Mouse (Mus musculus) mouse embryonic stem cell (cell line): Measurements from ENCODE around the gene Axdnd1.

Experiments used
- in situ Hi-C, 2 experiments: fragments of 300-500 bp; cut with MboI; formaldehyde crosslinking; loops; 1 replicate in 1 of 2; 3 replicates in 1 of 2; pipeline ENCODE4 v1.14.3; 2019 to 2020; ENCODE audit warnings: low sequenced_read_pairs in 2 of 2, low pct_unique_long_range_greater_than_20kb in 1 of 2, mixed read lengths in 1 of 2; ENCODE audit not compliant: unreplicated experiment in 1 of 2

Gene Axdnd1

DNA sequence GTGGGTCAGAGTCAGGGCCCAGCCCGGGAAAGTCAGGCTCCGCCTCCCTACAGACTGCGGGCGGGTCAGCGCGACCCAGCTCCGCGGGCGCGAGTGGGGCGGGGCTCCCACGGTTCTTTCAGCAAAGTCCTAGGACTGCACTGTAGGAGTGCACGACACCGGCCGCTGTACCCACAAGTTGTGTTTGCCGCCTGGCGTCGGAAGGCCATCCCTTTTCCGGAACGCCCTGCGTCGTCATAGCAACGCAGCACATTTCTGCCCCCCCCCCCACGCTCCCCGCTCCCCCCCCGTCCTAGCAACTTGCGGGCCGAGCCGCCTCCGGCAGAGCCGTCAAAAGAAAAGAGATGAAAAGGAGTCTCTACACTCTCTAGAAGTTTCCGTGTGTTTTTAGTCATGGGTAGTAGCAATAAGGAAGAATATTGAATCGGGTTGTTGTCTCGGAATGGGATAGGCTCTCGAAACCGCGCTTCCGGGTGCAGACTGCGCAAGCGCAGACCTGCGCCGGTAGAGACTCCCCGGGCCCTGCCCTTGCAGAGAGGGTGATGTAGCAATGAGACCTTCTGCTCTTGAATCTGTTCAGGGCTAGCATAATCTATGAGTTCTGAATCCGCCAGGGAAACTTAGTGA, at the start of gene Axdnd1:
TSS of gene Axdnd1 (minus strand) at position 489 of the 627 bp plus-strand sequence.
- in situ Hi-C loops, result no loop called here

DNA sequence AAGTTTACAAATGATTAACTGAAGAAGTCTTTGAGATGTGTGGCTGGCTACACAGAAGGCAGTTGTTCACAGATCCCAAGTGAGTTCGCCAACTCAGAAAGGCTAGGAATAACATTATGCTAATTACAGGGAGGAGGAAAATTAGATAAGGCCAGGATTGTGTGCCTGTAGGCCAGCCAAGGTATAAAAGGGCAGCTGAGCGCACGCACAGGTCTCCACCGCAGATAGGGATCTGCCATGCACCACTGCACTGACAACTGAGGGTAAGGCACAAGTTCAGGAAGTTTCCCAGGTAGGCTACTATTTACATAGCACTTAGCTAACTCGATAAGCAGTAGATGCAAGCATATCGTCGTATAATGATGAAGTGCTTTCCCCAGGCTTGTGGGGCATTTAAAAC, 49.6 kb upstream of the Axdnd1 start:
- in situ Hi-C loops, result no loop called here

DNA sequence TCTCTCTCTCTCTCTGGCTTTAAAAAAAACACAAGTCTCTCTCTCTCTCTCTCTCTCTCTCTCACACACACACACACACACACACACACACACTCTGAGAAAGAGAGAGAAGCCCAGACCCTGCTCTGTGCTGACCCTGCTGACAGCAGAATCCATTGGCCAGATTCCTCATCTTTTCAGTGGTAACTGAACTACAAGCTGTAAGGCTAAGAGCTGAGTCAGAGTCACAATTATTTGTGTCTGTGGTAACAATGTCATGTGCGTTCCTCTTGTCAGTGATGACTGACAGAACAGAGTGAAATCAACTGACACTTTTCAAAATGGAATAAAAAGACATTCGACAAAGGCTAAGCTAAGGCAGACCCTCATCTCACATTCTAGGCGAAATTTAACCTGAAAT, 47.6 kb upstream of the Axdnd1 start:
- in situ Hi-C loops, result no loop called here

DNA sequence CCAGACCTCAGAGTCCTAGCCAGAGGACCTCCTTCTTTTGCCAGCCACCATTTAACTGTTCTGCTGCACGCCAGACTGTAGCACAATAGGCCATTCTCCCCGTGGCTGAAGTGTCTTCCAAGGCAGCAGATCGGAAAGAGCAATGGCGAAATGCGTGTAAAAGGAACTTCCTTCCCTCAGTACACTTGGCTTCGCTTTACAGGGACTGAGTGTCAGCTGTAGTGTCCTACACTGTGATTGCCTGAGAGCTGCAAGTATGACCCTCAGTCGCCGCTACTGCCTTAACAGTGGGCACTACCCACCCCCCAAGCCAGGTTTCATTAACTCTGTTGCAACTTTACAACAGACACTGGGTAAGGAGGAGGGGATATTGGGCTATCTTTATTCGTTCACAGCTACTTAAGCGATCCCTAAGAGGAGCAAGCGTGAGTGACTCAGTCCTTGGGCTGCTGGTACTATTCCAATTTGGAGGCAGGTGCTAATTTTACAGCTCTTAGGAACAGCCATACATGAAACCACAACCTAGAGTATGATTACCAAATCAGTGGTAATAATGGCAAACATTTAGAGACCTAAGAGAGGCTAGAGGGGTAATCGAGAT, 46.8 kb upstream of the Axdnd1 start:
- in situ Hi-C loops, result no loop called here

DNA sequence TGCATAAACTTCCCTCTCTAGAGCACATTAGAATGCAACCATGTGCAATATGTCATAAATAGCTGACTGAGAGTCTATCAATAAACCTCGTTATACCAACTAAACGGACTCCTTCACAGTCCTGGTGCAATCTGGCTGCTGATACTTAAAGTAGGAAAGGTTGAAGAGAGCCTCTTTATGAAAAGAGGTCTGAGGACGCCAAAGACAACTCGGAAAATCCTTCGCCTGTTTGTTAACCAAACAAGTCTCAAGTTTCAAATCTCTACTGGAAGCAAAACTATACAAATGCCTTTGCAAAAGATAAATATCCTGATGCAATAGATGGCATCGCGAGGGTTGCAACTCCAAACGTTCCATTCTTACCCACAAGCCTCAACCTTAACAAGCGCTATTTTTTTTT, 44.0 kb upstream of the Axdnd1 start:
- in situ Hi-C loops, result no loop called here

DNA sequence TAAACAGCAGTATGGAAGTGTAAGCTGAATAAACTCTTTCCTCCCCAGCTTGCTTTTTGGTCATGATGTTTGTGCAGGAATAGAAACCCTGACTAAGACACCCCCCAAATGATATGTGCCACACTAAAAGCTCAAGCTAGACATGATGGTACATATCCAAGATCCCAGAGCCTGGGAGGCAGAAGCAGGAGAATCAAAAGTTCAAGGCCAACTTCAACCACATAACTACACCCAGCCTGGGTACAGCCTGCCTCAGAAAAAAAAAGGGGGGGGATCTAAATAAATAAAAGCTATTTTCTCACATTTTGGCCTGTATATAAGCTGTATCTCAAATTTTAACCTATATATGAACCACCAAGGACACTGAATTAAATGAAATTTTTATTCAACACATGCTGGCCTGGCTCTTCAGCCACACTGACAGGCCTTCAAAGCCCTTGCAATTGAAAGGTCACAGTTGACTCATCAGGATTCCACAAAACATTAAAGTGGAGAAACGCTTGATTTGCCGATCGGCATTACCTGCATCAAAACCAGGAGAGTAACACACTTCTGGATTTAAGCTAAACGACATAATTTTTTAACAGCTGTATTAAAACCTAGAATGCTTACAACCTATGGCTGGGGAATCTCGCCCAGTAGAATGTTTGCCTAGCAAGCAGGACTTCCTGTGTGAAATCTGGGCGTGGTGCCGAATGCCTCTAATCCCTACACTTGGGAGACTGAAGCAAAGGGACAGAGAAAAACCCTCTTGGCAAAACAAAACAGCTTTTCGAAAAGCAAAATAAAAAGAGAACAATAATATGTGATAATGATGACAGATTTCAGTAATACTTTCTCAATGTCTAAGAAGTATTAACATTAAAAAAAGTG, 43.3 kb upstream of the Axdnd1 start:
- in situ Hi-C loops, result no loop called here

DNA sequence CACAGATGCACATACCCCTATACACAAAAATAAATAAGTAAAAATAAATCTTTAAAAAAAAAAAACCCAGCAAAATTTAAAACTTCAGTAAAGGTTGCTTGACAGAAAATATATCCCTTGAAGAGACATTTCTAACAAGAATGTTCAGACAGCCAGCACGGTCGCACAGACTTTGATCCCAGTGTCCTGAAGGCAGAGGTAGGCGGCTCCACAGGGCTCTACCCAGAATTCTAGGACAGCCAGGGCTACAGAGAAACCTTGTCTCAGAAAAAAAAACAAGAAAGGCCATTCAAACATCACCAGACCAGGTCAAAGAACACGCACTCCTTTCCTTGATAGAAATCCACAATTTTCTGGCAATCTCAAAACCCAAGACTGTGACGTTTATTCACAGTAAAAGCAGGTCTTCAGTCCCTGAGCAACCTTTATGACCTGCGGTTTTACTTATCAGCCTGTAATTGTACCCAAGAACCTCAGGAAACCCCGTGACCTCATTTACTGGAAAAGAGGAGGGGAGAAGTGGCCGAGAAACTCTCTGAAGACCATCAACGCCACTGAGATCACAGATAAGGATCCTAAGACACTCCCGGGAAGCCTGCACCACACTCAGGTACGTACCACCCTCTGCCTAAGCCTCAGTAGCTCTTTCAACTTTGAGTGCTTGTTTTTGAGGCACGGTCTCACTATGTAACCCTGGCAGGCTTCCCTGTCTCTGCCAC, 41.5 kb upstream of the Axdnd1 start:
- in situ Hi-C loops, result no loop called here

DNA sequence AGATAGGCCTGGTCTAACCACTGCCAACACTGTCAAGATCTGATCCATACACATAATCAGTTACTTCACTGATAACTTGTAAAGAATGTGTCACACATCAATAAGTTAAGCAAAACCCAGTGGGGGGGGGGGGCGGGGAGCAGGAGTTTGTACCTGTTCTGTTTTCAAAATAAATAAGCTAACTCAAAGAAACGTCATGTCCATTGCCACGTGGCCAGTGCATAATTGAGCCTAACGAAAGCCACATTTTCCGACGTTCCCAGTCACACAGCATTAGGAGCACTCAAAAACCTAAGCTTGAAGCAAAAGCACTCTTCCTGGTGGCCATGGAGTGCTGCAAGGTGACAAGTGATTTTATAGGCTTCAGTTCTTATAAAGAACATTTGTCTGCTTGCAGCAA, 40.1 kb upstream of the Axdnd1 start:
- in situ Hi-C loops, result no loop called here

DNA sequence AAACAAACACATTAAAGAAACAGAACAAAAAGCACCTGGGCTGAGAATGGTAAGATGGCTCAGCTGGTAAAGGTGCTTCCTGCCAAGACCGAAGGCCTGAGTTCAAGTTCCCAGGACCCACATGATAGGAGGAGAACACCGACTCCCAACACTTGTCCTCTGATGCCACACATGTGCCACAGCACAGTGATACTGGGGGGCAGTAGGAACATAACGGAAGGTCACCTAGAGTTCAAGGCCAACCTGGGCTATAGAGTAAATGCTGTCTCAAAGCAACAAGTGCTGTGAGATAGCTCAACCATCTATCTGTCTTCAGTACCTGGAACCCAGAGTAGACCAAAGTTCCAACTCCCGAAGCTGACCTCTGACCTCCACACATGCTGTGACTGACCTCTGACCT, 39.3 kb upstream of the Axdnd1 start:
- in situ Hi-C loops, result no loop called here

DNA sequence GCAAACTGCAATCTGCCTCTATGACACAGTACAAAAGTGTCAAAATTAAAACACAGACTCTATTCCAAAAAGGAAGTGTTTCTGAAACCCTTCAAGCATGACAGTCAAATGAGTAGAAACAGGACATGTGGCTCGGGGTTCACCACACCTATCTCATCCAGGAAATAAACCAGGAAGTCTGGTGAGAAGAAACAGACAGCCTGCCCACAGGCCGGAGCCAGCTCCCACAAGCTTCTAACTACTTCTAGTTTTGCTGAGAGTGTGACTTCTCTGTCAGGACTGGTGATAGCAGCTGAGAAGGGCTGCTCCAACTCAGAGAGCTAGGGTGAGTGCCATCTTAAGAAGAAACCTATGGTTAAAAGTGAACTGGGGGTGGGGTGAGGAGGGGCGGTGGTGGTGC, 38.7 kb upstream of the Axdnd1 start:
- in situ Hi-C loops, result no loop called here

DNA sequence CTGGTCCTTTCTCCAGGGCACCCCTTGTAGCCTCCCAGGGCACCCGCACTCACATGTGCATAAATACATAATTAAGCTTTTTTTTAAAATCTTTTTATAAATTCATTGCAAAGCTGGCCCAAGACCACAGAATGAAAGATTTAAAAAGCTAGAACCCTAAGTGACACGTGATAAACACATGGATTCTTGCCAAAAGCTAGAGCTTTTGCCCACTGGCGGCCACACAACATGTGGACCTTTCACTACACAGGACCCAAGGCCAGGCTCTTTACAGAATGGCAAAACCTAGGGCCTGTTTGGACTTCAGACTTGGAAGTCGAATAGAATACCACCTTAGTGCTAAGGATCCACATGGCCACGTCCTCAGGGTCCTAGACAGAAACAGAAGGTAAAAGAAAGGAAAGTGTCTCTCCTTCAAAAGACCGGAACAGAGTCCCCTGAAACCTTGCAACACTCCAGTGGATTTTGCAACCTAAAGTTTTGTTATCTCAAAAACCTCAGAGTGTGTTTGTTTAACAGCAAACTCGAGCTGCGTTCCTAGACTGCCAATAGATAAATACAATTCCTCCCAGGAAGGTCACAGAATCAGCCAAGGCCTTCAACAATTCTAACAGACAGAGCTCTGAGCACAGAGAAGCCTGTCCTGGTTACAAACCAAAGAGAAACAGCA, 37.6 kb upstream of the Axdnd1 start:
- in situ Hi-C loops, result no loop called here

DNA sequence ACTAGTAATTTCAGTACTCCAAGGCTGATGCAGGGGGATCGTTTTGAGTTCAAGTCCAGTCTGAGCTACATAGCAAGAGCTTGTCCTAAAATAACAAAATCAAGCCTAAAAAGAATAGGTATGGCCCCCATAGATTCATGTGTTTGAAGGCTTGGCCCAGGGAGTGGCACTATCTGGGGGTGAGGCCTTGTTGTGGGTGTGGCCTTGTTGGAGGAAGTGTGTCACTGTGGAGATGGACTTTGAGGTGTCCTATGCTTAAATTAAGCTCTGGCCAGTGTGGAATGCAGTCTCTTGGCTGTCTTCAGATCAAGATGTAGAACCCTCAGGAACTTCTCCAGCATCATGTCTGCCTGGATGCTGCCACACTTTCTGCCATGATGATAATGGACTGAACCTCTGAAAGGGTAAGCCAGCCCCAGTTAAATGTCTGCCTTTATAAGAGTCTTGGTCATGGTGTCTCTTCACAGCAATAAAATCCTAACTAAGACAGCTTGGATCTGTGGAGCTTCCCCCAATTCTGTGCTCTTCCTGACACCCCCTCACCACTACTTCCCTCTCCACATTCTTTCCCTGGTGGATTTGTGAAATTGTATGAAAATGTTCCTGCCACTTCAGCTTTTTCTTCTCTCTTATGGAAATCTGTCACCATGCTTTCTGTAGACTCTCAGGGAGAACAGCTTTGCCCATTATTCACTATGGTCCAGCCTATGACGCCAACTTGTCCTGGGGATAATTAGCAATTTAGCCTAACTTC, 34.2 kb upstream of the Axdnd1 start:
- in situ Hi-C loops, result no loop called here

DNA sequence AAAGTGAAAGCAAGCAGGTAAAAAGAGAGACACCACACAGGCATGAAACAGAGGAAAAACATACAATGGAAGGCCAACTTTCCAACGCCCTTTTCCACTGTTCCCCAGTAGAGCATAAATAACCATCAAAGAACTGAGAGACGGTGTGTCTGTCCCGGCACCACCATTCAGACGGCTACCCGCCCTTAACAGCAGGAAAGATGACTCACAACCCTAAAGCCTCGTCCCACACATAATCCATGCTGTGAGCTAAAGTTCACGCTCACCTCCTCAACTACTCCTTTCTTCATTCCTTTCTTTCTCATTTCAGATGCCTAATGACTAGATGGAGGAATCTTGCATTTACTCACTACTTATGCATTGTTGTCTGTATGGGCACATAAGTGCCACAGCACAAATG, 33.4 kb upstream of the Axdnd1 start:
- in situ Hi-C loops, result no loop called here

DNA sequence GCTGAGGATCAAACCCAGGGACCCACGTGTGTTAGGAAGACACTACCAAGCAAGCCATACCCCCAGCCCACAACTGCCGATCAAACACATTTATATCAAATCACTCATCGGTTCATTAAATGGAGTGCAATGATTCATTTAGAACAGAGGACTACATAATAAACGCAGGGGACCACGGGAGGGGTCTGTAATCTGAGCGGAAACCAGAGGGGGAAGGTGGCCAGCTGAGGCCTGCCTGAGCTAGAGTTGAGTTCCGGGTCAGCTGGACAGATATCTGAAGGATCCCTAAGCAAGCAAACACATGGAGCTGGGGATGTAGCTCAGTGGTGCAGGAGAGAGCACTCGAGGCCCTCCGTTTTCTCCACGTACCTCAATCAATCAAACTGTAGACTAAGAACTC, 32.9 kb upstream of the Axdnd1 start:
- in situ Hi-C loops, result no loop called here

DNA sequence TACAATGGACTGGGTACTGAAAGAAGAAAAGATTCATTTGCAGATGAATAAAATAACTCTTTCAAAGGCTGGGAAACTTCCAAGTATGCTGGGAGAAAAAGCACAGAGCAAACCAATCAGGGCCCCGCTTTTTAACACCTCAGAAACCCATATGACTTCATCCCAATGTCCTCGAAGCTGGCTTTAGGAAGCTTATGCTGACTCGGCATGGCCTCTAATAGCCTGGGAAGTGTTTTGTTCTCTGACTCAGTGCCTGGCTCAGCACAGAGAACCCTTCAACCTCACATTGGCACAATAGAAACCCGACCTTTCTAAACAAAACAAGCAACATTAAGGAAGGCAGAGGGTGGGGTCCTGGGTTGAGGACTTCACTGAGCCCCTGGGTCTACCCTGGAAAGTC, 29.5 kb upstream of the Axdnd1 start:
- in situ Hi-C loops, result no loop called here

DNA sequence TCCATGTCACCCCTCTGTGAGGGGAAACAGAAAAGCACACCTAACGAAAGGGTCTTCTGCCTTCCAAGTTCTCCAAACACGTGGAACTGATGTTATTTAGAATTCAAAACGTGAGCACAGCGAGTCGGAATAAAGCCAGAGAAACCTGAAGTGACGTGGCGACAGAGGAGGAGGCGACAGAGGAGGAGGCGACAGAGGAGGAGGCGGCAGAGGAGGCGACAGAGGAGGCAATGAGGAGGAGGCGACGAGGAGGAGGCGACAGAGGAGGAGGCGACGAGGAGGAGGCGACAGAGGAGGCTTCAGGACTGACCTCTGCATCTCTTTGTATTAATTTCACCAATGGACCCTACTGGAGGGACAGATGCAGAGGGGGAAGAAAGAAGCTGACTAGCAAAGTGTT, 28.7 kb upstream of the Axdnd1 start:
- in situ Hi-C loops, result no loop called here

DNA sequence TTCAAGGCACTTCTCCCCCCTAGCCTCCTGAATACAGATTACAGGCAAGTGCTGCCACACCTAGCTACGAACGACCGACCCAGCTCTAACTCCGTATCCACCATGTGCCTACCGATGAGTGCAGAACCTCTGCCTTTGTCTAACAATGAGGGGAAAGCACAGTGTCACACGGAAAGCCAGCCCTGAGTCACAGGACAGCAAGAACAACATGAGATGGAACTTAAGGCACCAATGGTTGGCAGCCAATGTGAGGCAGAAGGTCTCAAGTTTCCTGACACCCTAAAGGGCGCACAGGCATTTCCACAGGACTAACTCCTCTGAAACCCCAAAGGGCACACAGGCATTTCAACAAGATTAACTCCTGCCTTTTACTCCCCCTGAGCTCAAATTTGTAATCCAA, 28.1 kb upstream of the Axdnd1 start:
- in situ Hi-C loops, result no loop called here

DNA sequence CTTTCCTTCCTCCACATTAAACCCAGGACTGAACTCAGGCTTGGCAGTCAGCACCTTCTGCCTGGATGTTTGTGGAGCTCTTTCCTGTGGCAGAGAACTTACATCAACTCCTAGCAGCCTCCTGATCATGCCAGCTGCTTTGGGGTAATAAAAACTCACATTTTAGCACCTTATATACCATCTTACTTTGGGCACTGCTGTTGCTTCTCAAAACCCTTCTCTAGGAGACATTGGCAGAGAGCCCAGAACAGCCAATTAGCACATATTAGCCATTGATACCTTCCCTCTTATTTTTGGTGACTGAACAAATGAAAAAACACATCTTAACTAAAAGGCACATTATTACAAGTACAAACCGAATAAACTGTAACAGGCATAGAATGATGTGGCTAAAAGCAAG, 24.1 kb upstream of the Axdnd1 start:
- in situ Hi-C loops, result no loop called here
